Mouse (Mus musculus): ENCODE results near the gene Aldh3a1. TPM values are rescaled to one million over a fixed set of nuclear protein-coding genes. Genes with fewer than 3 reads are reported as not detected.

Gene Aldh3a1
- polyA plus RNA-seq, 1 experiment from 2014 or later, result not detected

GRCm38 (mm10) chr11:61212102-61212501 lies 4.8 kb downstream of the Aldh3a1 start:
- 35% methylated on average over 20 of the region's 20 CpGs for WGBS
- no peak for ATAC-seq (ENCODE audit: low FRiP score, low TSS enrichment)

GRCm38 (mm10) chr11:61215936-61216335 lies 8.6 kb downstream of the Aldh3a1 start:
- no peak overlapping the region for H3K4me3 ChIP-seq (ENCODE audit: low read length)
- H3K4me1 ChIP-seq (ENCODE audit: insufficient read depth, low read length), result no peaks in the 10 kb centered on the region
- no peak for ATAC-seq (ENCODE audit: low FRiP score, low TSS enrichment)
- no peak overlapping the region for H3K9ac ChIP-seq (replicated peaks; ENCODE audit: low read length)
- 68% methylated on average over 3 of the region's 3 CpGs for WGBS
- peaks cover 10% of the 10 kb centered on the region; the same call in 1 of the 2 replicates for H3K27me3 ChIP-seq (ENCODE audit: insufficient read depth, low read length)
- H3K9me3 ChIP-seq (ENCODE audit: low read length), result no peaks in the 10 kb centered on the region
- no peak overlapping the region for H3K27ac ChIP-seq (ENCODE audit: low read length)
- no peaks in the 10 kb centered on the region for H3K36me3 ChIP-seq (ENCODE audit: insufficient read depth, low read length)
- no peak overlapping the region for H3K4me2 ChIP-seq (replicated peaks; ENCODE audit: low read depth, low read length)

More at GRCm38 (mm10) chr11:61212102-61212501, 4.8 kb downstream of the Aldh3a1 start:
- Histone ChIP-seq H3K27me3 (ENCODE audit: insufficient read depth, low read length) (peaks cover 10% of the 10 kb centered on the region; the same call in 1 of the 2 replicates), H3K27ac (ENCODE audit: low read length) (no peak overlapping the region), H3K36me3 (ENCODE audit: insufficient read depth, low read length) (no peaks in the 10 kb centered on the region), H3K4me3 (ENCODE audit: low read length) (no peak overlapping the region), H3K9me3 (ENCODE audit: low read length) (no peaks in the 10 kb centered on the region), H3K4me1 (ENCODE audit: insufficient read depth, low read length) (no peaks in the 10 kb centered on the region), H3K9ac (replicated peaks; ENCODE audit: low read length) (no peak overlapping the region), H3K4me2 (replicated peaks; ENCODE audit: low read depth, low read length) (no peak overlapping the region)

GRCm38 (mm10) chr11:61220156-61220881 lies 13.0 kb downstream of the Aldh3a1 start:
- no peak overlapping the region for H3K27ac ChIP-seq (ENCODE audit: low read length)
- no peak for ATAC-seq (ENCODE audit: low FRiP score, low TSS enrichment)
- no peak overlapping the region for H3K9ac ChIP-seq (replicated peaks; ENCODE audit: low read length)
- H3K4me2 ChIP-seq (replicated peaks; ENCODE audit: low read depth, low read length), result no peak overlapping the region
- WGBS, result 68% methylated on average over 9 of the region's 9 CpGs
- no peaks in the 10 kb centered on the region for H3K4me1 ChIP-seq (ENCODE audit: insufficient read depth, low read length)
- no peak overlapping the region for H3K4me3 ChIP-seq (ENCODE audit: low read length)
- H3K9me3 ChIP-seq (ENCODE audit: low read length), result no peaks in the 10 kb centered on the region
- H3K36me3 ChIP-seq (ENCODE audit: insufficient read depth, low read length), result no peaks in the 10 kb centered on the region
- H3K27me3 ChIP-seq (ENCODE audit: insufficient read depth, low read length), result 0 out of 2 replicates have a peak, but pooled peaks cover 3% of the 10 kb centered on the region

- Histone ChIP-seq H3K4me3 (ENCODE audit: low read length) (no peak overlapping the region), H3K27me3 (ENCODE audit: insufficient read depth, low read length) (0 out of 2 replicates have a peak, but pooled peaks cover 3% of the 10 kb centered on the region), H3K9me3 (ENCODE audit: low read length) (no peaks in the 10 kb centered on the region), H3K4me1 (ENCODE audit: insufficient read depth, low read length) (no peaks in the 10 kb centered on the region), H3K4me2 (replicated peaks; ENCODE audit: low read depth, low read length) (no peak overlapping the region), H3K36me3 (ENCODE audit: insufficient read depth, low read length) (no peaks in the 10 kb centered on the region), H3K9ac (replicated peaks; ENCODE audit: low read length) (no peak overlapping the region), H3K27ac (ENCODE audit: low read length) (no peak overlapping the region)
- 72% methylated on average over 1 of the region's 1 CpGs for WGBS
- no peak for ATAC-seq (ENCODE audit: low FRiP score, low TSS enrichment)
These were observed 14.7 kb downstream of the Aldh3a1 start for GRCm38 (mm10) chr11:61222007-61222406.

- no peaks in the 10 kb centered on the region for H3K4me1 ChIP-seq (ENCODE audit: insufficient read depth, low read length)
- no peak for ATAC-seq (ENCODE audit: low FRiP score, low TSS enrichment)
- no peak overlapping the region for H3K27ac ChIP-seq (ENCODE audit: low read length)
- no peaks in the 10 kb centered on the region for H3K36me3 ChIP-seq (ENCODE audit: insufficient read depth, low read length)
- H3K9ac ChIP-seq (replicated peaks; ENCODE audit: low read length), result no peak overlapping the region
- no peaks in the 10 kb centered on the region for H3K9me3 ChIP-seq (ENCODE audit: low read length)
- 0 out of 2 replicates have a peak, but pooled peaks cover 3% of the 10 kb centered on the region for H3K27me3 ChIP-seq (ENCODE audit: insufficient read depth, low read length)
- no peak overlapping the region for H3K4me3 ChIP-seq (ENCODE audit: low read length)
- no peak overlapping the region for H3K4me2 ChIP-seq (replicated peaks; ENCODE audit: low read depth, low read length)
- 88% methylated on average over 9 of the region's 9 CpGs for WGBS
These were observed 15.8 kb downstream of the Aldh3a1 start for GRCm38 (mm10) chr11:61222971-61223745.

- Histone ChIP-seq H3K4me1 (ENCODE audit: insufficient read depth, low read length) (no peaks in the 10 kb centered on the region), H3K27me3 (ENCODE audit: insufficient read depth, low read length) (0 out of 2 replicates have a peak, but pooled peaks cover 3% of the 10 kb centered on the region), H3K4me3 (ENCODE audit: low read length) (no peak overlapping the region), H3K9me3 (ENCODE audit: low read length) (no peaks in the 10 kb centered on the region), H3K9ac (replicated peaks; ENCODE audit: low read length) (no peak overlapping the region), H3K27ac (ENCODE audit: low read length) (no peak overlapping the region), H3K36me3 (ENCODE audit: insufficient read depth, low read length) (no peaks in the 10 kb centered on the region), H3K4me2 (replicated peaks; ENCODE audit: low read depth, low read length) (no peak overlapping the region)
- 76% methylated on average over 6 of the region's 6 CpGs for WGBS
- ATAC-seq (ENCODE audit: low FRiP score, low TSS enrichment), result no peak
These were observed 17.0 kb downstream of the Aldh3a1 start for GRCm38 (mm10) chr11:61224234-61224744.

- ATAC-seq (ENCODE audit: low FRiP score, low TSS enrichment), result no peak
- H3K4me2 ChIP-seq (replicated peaks; ENCODE audit: low read depth, low read length), result no peak overlapping the region
- 92% methylated on average over 10 of the region's 10 CpGs for WGBS
These were observed 17.6 kb downstream of the Aldh3a1 start for GRCm38 (mm10) chr11:61224907-61225306.

GRCm38 (mm10) chr11:61225511-61225910 lies 18.2 kb downstream of the Aldh3a1 start:
- H3K4me2 ChIP-seq (replicated peaks; ENCODE audit: low read depth, low read length), result no peak overlapping the region
- no peaks in the 10 kb centered on the region for H3K9me3 ChIP-seq (ENCODE audit: low read length)
- H3K4me1 ChIP-seq (ENCODE audit: insufficient read depth, low read length), result no peaks in the 10 kb centered on the region
- H3K4me3 ChIP-seq (ENCODE audit: low read length), result no peak overlapping the region
- ATAC-seq (ENCODE audit: low FRiP score, low TSS enrichment), result no peak
- H3K36me3 ChIP-seq (ENCODE audit: insufficient read depth, low read length), result no peaks in the 10 kb centered on the region
- no peak overlapping the region for H3K27ac ChIP-seq (ENCODE audit: low read length)
- no peak overlapping the region for H3K9ac ChIP-seq (replicated peaks; ENCODE audit: low read length)
- whole genome bisulfite sequencing, result 78% methylated on average over 4 of the region's 4 CpGs
- H3K27me3 ChIP-seq (ENCODE audit: insufficient read depth, low read length), result 0 out of 2 replicates have a peak, but pooled peaks cover 3% of the 10 kb centered on the region

More at GRCm38 (mm10) chr11:61224907-61225306, 17.6 kb downstream of the Aldh3a1 start:
- no peaks in the 10 kb centered on the region for H3K4me1 ChIP-seq (ENCODE audit: insufficient read depth, low read length)
- no peak overlapping the region for H3K9ac ChIP-seq (replicated peaks; ENCODE audit: low read length)
- H3K9me3 ChIP-seq (ENCODE audit: low read length), result no peaks in the 10 kb centered on the region
- H3K36me3 ChIP-seq (ENCODE audit: insufficient read depth, low read length), result no peaks in the 10 kb centered on the region
- H3K27ac ChIP-seq (ENCODE audit: low read length), result no peak overlapping the region
- no peak overlapping the region for H3K4me3 ChIP-seq (ENCODE audit: low read length)
- H3K27me3 ChIP-seq (ENCODE audit: insufficient read depth, low read length), result 0 out of 2 replicates have a peak, but pooled peaks cover 3% of the 10 kb centered on the region

GRCm38 (mm10) chr11:61225941-61226412 lies 18.6 kb downstream of the Aldh3a1 start:
- Histone ChIP-seq H3K9me3 (ENCODE audit: low read length) (no peaks in the 10 kb centered on the region), H3K4me1 (ENCODE audit: insufficient read depth, low read length) (no peaks in the 10 kb centered on the region), H3K27ac (ENCODE audit: low read length) (no peak overlapping the region), H3K27me3 (ENCODE audit: insufficient read depth, low read length) (0 out of 2 replicates have a peak, but pooled peaks cover 3% of the 10 kb centered on the region), H3K4me3 (ENCODE audit: low read length) (no peak overlapping the region), H3K4me2 (replicated peaks; ENCODE audit: low read depth, low read length) (no peak overlapping the region), H3K9ac (replicated peaks; ENCODE audit: low read length) (no peak overlapping the region), H3K36me3 (ENCODE audit: insufficient read depth, low read length) (no peaks in the 10 kb centered on the region)
- 85% methylated on average over 6 of the region's 6 CpGs for WGBS
- no peak for ATAC-seq (ENCODE audit: low FRiP score, low TSS enrichment)
